Mouse (Mus musculus) heart, adult 2 months (tissue): ENCODE results near the gene Mob3b.

ENCODE experiments used
- CTCF ChIP-seq: fragments of 200-600 bp; IDR thresholded peaks from 2 replicates; pipeline ENCODE4 v1.8.1; 2022; ENCODE audit warnings: antibody characterized with exemption, mild to moderate bottlenecking, moderate library complexity
- EP300 ChIP-seq: fragments of 200-500 bp; IDR thresholded peaks from 2 replicates; pipeline ENCODE4 v1.6.1; 2011; ENCODE audit warnings: low read depth, low read length, control low read depth; ENCODE audit not compliant: insufficient read depth
- POLR2A ChIP-seq: fragments of 200-500 bp; IDR thresholded peaks from 2 replicates; pipeline ENCODE4 v1.6.1; 2011; ENCODE audit warnings: mild to moderate bottlenecking, low read depth, low read length, control low read depth; ENCODE audit not compliant: insufficient read depth

GRCm38 (mm10) chr4:35082476-35083114 lies 74.7 kb downstream of the Mob3b start:
- TF ChIP-seq CTCF (no peak), POLR2A (no peak), EP300 (no peak)
